Mouse (Mus musculus): ENCODE measurements around the gene Farsa. TPM values are rescaled to one million over a fixed set of nuclear protein-coding genes. Genes with fewer than 3 reads are reported as not detected.

The Farsa gene
- polyA plus RNA-seq, 1 experiment from 2014 or later: 130 TPM

DNA sequence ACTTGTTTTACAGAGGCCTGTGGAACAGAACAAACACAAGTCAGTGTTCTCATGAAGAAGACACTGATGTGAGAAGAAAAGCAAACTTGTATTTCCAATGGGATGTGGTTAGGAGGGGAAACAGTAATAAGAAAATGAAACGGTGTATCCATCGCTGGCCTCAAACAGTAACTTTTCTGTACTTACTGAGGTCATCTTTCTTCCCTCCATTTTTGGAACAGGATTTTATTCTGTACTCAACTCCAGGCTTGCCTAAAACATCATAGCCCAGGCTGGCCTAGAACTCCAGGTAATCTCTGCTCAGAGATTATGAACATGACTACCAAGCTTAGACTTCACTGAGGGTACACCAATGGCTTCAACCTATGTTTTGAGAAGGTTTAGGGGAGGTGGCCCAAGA lies 17.4 kb upstream of the Farsa start:
- Histone ChIP-seq H3K27me3 (replicated peaks; ENCODE audit: control insufficient read depth, insufficient read depth, low read length) (no peaks in the 10 kb centered on the region), H3K9ac (ENCODE audit: low read depth, low read length) (peak overlapping the region; percentile 94), H3K4me1 (replicated peaks; ENCODE audit: control insufficient read depth, insufficient read depth, low read length) (peaks cover 42% of the 10 kb centered on the region), H3K9me3 (ENCODE audit: control insufficient read depth, low read length) (no peaks in the 10 kb centered on the region), H3K4me3 (ENCODE audit: low read depth, low read length) (peak overlapping the region; percentile 95), H3K27ac (ENCODE audit: low read depth, low read length) (peak overlapping the region; percentile 97), H3K36me3 (ENCODE audit: control insufficient read depth, insufficient read depth, low read length) (peaks cover 60% of the 10 kb centered on the region), H3K4me2 (peak overlapping the region; percentile 67)
- ATAC-seq (replicated peaks; ENCODE audit: low FRiP score) (no peak), DNase-seq (ENCODE audit: low spot score) (no peak)
- WGBS: 89% methylated on average over 2 of the region's 2 CpGs

DNA sequence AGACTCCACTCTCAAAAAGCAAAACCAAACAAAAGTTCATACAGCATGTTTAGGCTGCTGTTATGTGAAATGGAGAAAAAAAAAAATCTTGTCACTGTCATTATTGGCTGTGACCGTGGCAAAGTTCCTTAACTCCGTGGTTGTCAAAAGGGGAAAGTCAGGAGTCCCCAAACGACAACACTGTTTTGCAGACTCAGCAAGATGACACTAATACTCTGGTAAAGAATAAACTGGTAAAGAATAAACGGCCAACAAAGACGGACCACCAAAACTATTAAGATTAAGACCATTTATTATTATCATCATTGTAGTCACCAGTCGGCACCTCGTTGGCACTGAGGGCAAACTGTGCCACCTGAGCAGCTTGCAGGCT lies 16.9 kb upstream of the Farsa start:
- ATAC-seq (replicated peaks; ENCODE audit: low FRiP score): no peak
- 4% methylated on average over 7 of the region's 7 CpGs for WGBS
- H3K27ac ChIP-seq (ENCODE audit: low read depth, low read length): peak overlapping the region; percentile 97
- no peaks in the 10 kb centered on the region for H3K9me3 ChIP-seq (ENCODE audit: control insufficient read depth, low read length)
- peak overlapping the region; percentile 67 for H3K4me2 ChIP-seq
- DNase-seq (ENCODE audit: low spot score): no peak
- H3K36me3 ChIP-seq (ENCODE audit: control insufficient read depth, insufficient read depth, low read length): peaks cover 60% of the 10 kb centered on the region
- H3K4me3 ChIP-seq (ENCODE audit: low read depth, low read length): peak overlapping the region; percentile 95
- H3K4me1 ChIP-seq (replicated peaks; ENCODE audit: control insufficient read depth, insufficient read depth, low read length): peaks cover 42% of the 10 kb centered on the region
- H3K9ac ChIP-seq (ENCODE audit: low read depth, low read length): peak overlapping the region; percentile 94
- H3K27me3 ChIP-seq (replicated peaks; ENCODE audit: control insufficient read depth, insufficient read depth, low read length): no peaks in the 10 kb centered on the region

DNA sequence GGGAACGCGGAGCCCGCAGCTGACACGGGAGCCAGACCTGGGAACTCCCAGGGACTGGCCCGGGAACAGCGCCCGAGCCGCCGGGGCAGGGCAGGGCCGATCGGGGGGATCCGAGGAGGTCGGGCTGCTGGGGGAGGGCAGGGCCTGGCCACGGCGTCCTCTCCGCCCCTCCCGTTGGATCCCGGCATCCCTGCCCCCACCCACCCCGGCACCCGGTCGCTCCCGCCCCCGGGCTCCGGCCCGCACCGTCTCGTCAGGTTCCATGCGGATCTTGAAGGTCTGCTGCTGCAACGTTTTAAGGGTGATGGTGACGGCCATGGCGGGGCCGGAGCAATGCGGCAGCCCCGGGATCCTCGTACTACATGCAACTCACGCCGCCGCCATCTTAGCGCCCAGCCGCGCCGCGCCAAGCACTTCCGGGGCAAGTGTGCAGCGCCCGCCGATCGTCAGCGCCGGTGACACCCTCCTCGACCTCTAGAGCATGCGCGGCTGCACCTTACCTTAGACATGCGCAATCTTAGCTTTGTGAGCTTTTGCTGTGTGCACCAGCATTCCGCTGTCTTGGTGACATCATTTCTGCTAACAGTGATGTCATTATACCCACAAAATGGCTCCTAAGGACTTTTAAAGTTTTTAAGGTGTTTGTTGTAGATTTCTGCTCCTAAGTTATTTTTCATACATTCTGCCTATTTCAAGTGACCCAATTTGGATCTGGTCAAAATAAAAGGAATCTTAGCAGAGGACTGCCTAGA lies 16.4 kb upstream of the Farsa start, which contains the start of gene Rad23a:
TSS of gene Rad23a (minus strand) at position 418 of the 752 bp plus-strand sequence.
- H3K9ac ChIP-seq (ENCODE audit: low read depth, low read length): peak within 1 kb of the TSS; percentile 94
- under 1% methylated on average over 55 of the region's 55 CpGs for WGBS
- H3K4me1 ChIP-seq (replicated peaks; ENCODE audit: control insufficient read depth, insufficient read depth, low read length): peaks cover 45% of the 10 kb centered on the region
- peak within 1 kb of the TSS; percentile 97 for H3K27ac ChIP-seq (ENCODE audit: low read depth, low read length)
- H3K27me3 ChIP-seq (replicated peaks; ENCODE audit: control insufficient read depth, insufficient read depth, low read length): no peaks in the 10 kb centered on the region
- peak within 1 kb of the TSS; percentile 67 for H3K4me2 ChIP-seq
- DNase-seq (ENCODE audit: low spot score): peak; percentile 91
- ATAC-seq (replicated peaks; ENCODE audit: low FRiP score): peak; percentile 88
- peak within 1 kb of the TSS; percentile 95 for H3K4me3 ChIP-seq (ENCODE audit: low read depth, low read length)
- peaks cover 59% of the 10 kb centered on the region for H3K36me3 ChIP-seq (ENCODE audit: control insufficient read depth, insufficient read depth, low read length)
- H3K9me3 ChIP-seq (ENCODE audit: control insufficient read depth, low read length): no peaks in the 10 kb centered on the region

DNA sequence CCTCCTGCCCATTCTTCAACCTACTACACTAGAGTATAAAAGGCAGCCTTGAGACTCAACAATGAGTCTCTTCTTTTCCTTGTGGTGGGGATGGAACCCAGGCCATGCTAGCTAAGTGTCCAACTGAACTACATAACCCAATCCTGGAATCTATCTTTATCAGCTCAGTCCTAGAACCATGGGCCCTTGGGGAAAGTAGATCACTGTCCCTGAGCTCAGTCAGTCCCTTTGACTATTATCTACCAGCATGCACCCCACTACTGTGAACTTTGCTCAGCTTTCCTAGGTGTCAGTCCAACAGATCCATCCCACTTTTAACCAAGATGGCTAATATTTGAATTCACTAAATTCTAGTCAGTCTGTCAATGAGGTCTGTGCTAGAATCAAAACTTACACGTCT lies 15.3 kb upstream of the Farsa start:
- no peak for DNase-seq (ENCODE audit: low spot score)
- 71% methylated on average over 1 of the region's 1 CpGs for WGBS
- H3K27me3 ChIP-seq (replicated peaks; ENCODE audit: control insufficient read depth, insufficient read depth, low read length): no peaks in the 10 kb centered on the region
- H3K4me2 ChIP-seq: peak overlapping the region; percentile 27
- no peak overlapping the region for H3K9ac ChIP-seq (ENCODE audit: low read depth, low read length)
- H3K9me3 ChIP-seq (ENCODE audit: control insufficient read depth, low read length): no peaks in the 10 kb centered on the region
- peaks cover 60% of the 10 kb centered on the region for H3K36me3 ChIP-seq (ENCODE audit: control insufficient read depth, insufficient read depth, low read length)
- peak overlapping the region; percentile 6; the same call in 1 of the 2 replicates for H3K4me3 ChIP-seq (ENCODE audit: low read depth, low read length)
- ATAC-seq (replicated peaks; ENCODE audit: low FRiP score): no peak
- peaks cover 45% of the 10 kb centered on the region for H3K4me1 ChIP-seq (replicated peaks; ENCODE audit: control insufficient read depth, insufficient read depth, low read length)
- peak overlapping the region; percentile 49 for H3K27ac ChIP-seq (ENCODE audit: low read depth, low read length)

DNA sequence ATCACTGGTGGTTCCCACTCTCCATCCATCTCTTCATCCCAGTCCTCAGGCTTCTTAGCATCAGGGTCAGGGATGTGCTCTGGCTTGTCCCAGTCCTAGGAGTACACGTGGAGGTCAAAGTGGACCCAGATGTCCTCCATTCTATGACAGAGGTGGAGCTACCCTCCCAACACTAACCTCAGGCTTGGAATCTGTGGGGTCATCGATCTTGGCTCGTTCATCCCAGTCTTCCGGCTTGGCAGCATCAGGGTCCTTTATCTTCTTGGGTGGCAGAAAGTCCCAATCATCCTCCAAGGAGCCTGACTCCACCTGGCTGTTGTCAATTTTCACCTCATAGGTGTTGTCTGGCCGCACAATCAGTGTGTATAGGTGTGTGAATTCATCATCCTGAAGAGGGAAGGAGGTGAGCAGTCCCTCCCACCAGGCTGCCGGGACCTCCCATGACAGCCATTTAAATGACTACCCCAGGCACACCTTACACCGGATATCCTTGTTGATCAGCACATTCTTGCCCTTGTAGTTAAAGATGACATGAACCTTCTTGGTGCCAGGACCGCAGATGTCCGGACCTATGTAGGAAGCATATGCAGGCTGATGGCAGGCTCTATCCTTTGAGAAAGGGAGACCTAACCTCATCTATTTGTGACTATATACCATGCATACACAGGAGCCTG lies 12.3 kb upstream of the Farsa start:
- ATAC-seq (replicated peaks; ENCODE audit: low FRiP score): no peak
- peaks cover 36% of the 10 kb centered on the region for H3K4me1 ChIP-seq (replicated peaks; ENCODE audit: control insufficient read depth, insufficient read depth, low read length)

DNA sequence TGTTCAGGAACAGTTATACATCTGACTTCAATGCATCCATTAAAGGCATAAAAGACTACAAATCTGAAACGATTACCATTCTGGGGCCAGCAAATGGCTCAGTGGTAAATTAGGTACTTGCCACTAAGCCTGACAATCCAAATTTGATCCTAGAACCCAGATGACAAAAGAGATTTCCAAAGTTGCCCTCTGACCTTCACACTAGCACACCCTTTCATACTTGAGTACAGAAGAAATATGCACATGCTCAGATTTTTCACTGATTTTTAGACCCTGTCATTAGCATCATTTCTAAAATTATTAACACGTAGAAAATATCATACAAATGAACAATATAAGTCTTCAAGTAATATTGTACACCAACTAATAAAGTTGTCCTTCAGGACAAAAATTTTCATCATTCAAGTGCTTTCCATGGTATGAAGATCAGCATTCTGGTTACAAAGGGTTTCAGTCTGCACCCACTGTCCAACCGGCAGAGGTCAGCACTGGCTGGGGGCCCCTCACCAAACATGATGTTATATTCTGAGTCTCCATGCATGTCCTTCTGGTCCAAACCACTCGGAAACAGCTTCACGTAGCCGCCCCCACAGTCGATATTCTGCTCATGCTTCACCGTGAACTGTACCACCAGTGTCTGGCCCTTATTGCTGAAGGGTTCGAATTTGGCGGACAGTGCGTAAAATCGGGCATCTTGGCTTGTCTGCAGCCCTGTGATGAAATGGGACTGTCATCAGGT lies 11.3 kb upstream of the Farsa start:
- no peak for DNase-seq (ENCODE audit: low spot score)
- H3K4me2 ChIP-seq: peak overlapping the region; percentile 95
- H3K9me3 ChIP-seq (ENCODE audit: control insufficient read depth, low read length): no peaks in the 10 kb centered on the region
- H3K4me3 ChIP-seq (ENCODE audit: low read depth, low read length): peak overlapping the region; percentile 97
- H3K36me3 ChIP-seq (ENCODE audit: control insufficient read depth, insufficient read depth, low read length): peaks cover 46% of the 10 kb centered on the region
- H3K27me3 ChIP-seq (replicated peaks; ENCODE audit: control insufficient read depth, insufficient read depth, low read length): no peaks in the 10 kb centered on the region
- no peak for ATAC-seq (replicated peaks; ENCODE audit: low FRiP score)
- peak overlapping the region; percentile 84 for H3K27ac ChIP-seq (ENCODE audit: low read depth, low read length)
- H3K9ac ChIP-seq (ENCODE audit: low read depth, low read length): peak overlapping the region; percentile 98
- 14% methylated on average over 12 of the region's 12 CpGs for WGBS
- peaks cover 34% of the 10 kb centered on the region for H3K4me1 ChIP-seq (replicated peaks; ENCODE audit: control insufficient read depth, insufficient read depth, low read length)

More for the DNA sequence above, 12.3 kb upstream of the Farsa start:
- Histone ChIP-seq H3K4me3 (ENCODE audit: low read depth, low read length) (peak overlapping the region; percentile 97), H3K9ac (ENCODE audit: low read depth, low read length) (peak overlapping the region; percentile 98), H3K9me3 (ENCODE audit: control insufficient read depth, low read length) (no peaks in the 10 kb centered on the region), H3K27me3 (replicated peaks; ENCODE audit: control insufficient read depth, insufficient read depth, low read length) (no peaks in the 10 kb centered on the region), H3K36me3 (ENCODE audit: control insufficient read depth, insufficient read depth, low read length) (peaks cover 46% of the 10 kb centered on the region), H3K4me2 (peak overlapping the region; percentile 95), H3K27ac (ENCODE audit: low read depth, low read length) (peak overlapping the region; percentile 32; the same call in 1 of the 2 replicates)
- WGBS: 89% methylated on average over 9 of the region's 9 CpGs
- DNase-seq (ENCODE audit: low spot score): no peak

DNA sequence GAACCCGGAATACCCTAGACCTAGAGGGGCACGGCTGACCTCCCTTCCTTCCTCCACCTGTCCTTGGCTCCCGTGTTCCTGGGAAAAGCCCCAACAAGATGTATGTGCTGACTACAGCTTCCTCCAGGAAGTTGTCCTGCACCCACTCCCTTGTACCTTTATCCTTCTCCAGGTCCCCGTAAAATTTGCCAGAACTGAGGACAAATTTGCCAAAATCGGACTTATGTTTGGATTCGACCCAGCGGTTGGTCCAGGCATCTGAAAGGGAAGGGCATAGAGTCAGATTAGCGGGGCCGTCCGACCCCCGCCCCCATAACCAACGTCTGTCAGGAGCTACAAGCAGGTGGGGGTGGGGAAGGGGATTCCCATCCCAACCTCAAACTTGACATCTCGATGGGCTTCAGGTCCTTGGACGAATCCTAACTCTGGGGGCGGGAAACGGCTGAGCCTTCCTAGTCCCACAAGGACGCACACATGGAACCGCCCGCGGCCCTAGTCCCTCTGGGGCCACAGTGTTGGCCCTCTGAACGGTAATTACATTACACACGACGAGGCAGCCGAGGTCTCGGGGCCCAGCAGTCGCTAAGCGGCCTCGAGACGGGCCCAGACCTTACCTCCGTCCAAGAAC lies 10.6 kb upstream of the Farsa start:
- Histone ChIP-seq H3K4me3 (ENCODE audit: low read depth, low read length) (peak overlapping the region; percentile 97), H3K27ac (ENCODE audit: low read depth, low read length) (peak overlapping the region; percentile 84), H3K4me2 (peak overlapping the region; percentile 95), H3K9ac (ENCODE audit: low read depth, low read length) (peak overlapping the region; percentile 98), H3K9me3 (ENCODE audit: control insufficient read depth, low read length) (no peaks in the 10 kb centered on the region), H3K36me3 (ENCODE audit: control insufficient read depth, insufficient read depth, low read length) (peaks cover 46% of the 10 kb centered on the region), H3K4me1 (replicated peaks; ENCODE audit: control insufficient read depth, insufficient read depth, low read length) (peaks cover 33% of the 10 kb centered on the region), H3K27me3 (replicated peaks; ENCODE audit: control insufficient read depth, insufficient read depth, low read length) (no peaks in the 10 kb centered on the region)
- ATAC-seq (replicated peaks; ENCODE audit: low FRiP score) (peak; percentile 21), DNase-seq (ENCODE audit: low spot score) (no peak)
- WGBS: 1% methylated on average over 30 of the region's 30 CpGs
